Mouse (Mus musculus) layer of hippocampus, postnatal 25 days (tissue): ENCODE measurements around the gene Tmed9. TPM values are rescaled to one million over a fixed set of nuclear protein-coding genes. Genes with fewer than 3 reads are reported as not detected.
"Not testable (repeated sequence)": the region's sequence is repeated elsewhere in the genome, so short reads cannot be mapped to it uniquely, and the experiment has no call there.

Source experiments
- DNase-seq, 2 experiments: peaks; one replicate each; pipeline ENCODE4 v3.0.0; 2022; ENCODE audit warnings: mixed read lengths in 2 of 2, low spot score in 1 of 2; ENCODE audit errors: extremely low spot score in 1 of 2
- total RNA-seq, 2 experiments: library from RNA; stranded (reverse); gene quantifications; 2 replicates each; pipeline ENCODE4 v1.2.3; 2021

The Tmed9 gene
- total RNA-seq, 2 experiments from 2014 or later: 132 to 143 TPM

DNA sequence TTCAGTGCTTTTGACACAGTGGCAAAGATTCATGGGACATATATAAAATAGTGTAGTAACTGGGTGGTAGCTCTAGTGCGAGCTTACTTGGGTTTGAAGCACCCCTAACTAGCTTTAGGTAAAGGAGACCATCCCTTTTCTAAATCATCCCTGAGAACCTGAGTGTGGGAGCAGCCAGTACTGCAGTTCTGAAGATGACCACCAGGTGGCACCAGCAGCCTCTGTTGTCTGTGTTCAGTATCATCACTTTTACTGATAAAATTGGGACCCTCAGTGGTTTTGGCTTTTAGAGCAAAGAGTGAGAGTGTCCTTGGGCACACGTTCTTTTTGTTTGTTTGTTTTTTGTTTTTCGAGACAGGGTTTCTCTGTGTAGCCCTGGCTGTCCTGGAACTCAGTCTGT is 28.1 kb downstream of the Tmed9 start:
- peak; percentile 78 to 98 for DNase-seq

GRCm38 (mm10) chr13:55604606-55605005 is 31.1 kb downstream of the Tmed9 start:
- DNase-seq: no peak

GRCm38 (mm10) chr13:55606899-55607623 is 33.5 kb downstream of the Tmed9 start:
- peak; percentile 36 to 38 for DNase-seq

DNA sequence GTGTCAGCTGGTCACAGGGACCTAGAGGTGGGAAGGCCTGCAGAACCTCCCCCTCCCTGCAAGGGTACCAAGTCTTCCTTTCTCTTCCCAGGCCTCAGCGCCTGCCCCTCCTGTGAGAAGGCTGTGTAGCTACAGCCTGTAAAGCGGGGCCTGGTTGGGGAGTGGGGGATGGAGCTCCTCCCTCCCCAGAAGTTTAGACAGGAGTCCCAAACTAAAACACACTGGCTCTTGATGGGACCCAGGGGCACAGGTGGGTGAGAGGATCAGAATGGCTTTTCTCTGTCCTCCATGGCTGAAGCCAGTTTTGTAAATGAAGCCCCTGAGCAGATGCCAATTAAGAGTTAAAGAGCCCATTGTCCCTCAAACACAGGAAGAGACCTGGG is 34.1 kb downstream of the Tmed9 start:
- DNase-seq: no peak

DNA sequence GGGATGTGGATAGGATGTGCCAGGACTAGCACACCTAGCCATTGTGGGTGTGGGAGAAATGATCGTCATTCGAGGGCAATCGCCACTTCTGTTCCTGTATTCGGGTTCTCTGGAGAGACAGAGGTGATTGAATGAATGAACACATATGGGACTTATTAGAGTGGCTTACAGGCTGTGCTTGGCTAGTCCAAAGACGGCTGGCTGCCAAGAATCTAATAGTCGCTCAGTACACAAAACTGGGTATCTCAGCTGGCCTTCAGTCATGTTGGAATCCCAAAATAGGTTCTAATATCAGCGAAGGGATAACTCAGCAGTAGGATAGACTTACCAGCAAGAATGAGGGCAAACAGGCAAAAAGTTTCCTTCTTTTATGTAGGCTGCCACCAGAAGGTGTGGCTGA is 38.5 kb downstream of the Tmed9 start:
- no peak for DNase-seq

DNA sequence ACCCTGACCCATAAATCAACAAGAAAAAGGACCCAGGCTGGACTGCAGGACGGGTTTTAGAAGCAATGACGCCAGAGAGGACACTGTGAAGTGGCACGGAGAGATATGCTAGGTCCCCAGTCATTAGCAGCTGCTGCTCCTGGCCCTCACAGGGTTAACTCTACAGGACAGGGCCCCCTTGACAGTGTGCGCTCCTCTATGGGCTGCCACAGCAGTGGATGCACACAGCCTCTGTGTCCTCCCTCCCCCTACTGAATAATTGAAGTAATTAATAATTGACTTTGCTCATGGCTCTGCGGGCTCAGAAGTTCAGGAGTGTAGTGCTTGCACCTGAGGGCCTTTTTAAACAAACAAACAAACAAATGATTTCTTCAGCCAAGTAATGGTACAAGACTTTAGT is 39.9 kb downstream of the Tmed9 start:
- DNase-seq: no peak

DNA sequence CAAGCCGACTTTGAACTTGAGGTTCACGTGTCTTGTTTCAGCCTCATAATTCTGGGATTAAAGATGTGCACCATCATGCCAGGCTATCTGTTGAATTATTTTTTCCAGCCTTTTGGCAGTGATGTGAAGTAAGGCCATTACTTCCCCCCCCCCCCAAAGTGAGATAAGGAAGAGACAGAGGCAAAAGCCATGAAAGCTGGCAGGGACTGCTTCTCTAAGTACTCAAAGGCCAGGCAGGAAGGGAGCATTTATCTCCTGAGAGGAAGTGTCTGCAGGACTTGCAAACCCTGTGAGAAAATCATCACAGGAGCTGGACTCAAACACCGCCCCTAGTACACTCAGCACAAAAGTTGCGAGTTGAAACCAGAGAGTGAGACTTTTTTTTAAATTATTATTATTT is 45.8 kb downstream of the Tmed9 start:
- no peak for DNase-seq

DNA sequence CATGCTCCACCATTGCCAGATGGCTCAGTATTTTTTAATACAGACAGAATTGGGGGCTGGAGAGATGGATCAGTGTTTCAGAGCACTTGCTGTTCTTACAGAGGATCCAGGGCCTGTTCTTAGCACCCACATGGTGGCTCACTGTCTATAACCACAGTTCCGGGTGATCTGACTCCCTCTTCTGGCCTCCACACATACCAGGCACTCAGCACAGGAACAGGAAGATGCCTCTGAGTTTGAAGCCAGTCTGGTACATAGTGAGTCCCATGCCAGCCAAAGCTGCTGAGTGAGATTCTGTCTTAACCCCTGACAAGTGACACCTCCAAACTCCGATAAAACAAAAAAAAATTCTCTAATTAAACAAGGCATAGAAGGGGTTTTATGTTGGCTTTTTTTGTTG is 46.7 kb downstream of the Tmed9 start:
- no peak for DNase-seq

GRCm38 (mm10) chr13:55622156-55622648 is 48.7 kb downstream of the Tmed9 start:
- not testable (repeated sequence) for DNase-seq

GRCm38 (mm10) chr13:55622649-55623541 is 49.4 kb downstream of the Tmed9 start, which contains the start of gene Caml:
Gene Caml (plus strand): TSS chr13:55623005.
- DNase-seq: peak; percentile 71 to 81

- peak; percentile 86 to 90 for DNase-seq
Observed at GRCm38 (mm10) chr13:55634639-55635127, 61.2 kb downstream of the Tmed9 start, which contains the start of gene Ddx46. Gene Ddx46 (plus strand): TSS chr13:55635027.

- DNase-seq: no peak
Observed at GRCm38 (mm10) chr13:55635146-55635571, 61.6 kb downstream of the Tmed9 start.

DNA sequence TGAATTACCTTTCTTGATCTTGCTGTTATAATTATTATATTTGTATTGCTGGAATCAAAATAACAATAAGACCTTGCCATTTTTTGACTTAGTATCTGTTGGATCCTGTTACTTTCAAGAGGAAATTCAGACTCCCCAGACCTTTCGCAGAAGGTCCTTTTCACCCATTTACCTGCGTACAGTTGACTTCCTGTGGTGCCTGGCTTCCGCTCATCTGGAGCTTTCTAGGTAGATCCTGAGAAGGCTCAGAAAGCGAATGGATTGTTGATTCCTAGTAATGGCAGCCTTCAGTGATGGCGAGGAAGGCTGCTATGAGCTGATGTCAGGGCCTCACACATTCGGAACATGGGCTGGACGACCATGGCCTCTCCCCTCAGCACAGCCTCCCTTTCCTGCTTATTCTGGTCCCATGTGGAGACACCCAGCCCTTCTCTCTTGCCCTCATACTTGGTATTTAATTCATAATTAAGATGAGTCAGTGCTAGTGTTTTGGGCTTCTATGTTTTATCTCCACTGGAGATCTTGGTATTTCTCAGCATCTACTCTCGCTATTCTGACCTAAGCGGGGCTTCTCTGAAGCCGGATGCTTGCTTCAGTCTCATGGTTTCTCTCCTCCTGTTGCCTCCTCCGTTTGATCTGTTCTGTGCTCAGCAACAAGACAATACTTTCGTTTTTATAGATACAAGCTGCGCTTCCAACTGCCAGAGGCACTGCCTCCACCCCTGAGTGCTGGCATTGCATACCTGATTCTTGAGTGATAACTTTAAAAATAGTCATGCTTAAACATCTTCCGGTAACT is 62.9 kb downstream of the Tmed9 start:
- no peak for DNase-seq

DNA sequence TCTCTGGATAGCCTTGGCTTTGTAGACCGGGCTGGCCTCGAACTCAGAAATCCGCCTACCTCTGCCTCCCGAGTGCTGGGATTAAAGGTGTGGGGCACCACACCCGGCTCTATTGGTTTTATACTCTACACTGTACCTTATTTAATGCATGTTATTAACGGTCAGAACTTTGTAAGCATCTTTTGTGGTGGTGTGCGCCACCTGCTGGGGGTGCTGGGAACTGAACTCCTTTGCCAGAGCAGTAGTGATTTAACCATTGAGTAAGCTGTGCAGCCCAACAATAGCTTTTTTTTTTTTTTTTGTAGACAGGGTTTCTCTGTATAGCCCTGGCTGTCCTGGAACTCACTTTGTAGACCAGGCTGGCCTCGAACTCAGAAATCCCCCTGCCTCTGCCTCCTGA is 66.9 kb downstream of the Tmed9 start:
- DNase-seq: peak; percentile 80 to 93

- no peak for DNase-seq
Observed at GRCm38 (mm10) chr13:55644525-55644924, 71.0 kb downstream of the Tmed9 start.

Other genes with a start within 250 kb of the Tmed9 start
- 1 to 10 TPM; 1.2 to 2.4 TPM for gene Mxd3, start 243.9 kb upstream of the Tmed9 start, total RNA-seq
- gene Lman2, start 210.9 kb upstream of the Tmed9 start, total RNA-seq: 10 to 100 TPM; 58.4 to 61.0 TPM
- gene Rgs14, start 204.0 kb upstream of the Tmed9 start, total RNA-seq: 10 to 100 TPM; 94.5 to 98.2 TPM
- not detected for gene Slc34a1, start 175.5 kb upstream of the Tmed9 start, total RNA-seq
- not detected for gene Pfn3, start 158.5 kb upstream of the Tmed9 start, total RNA-seq
- gene F12, start 146.9 kb upstream of the Tmed9 start, total RNA-seq: under 1 TPM; 0.35 to 0.47 TPM
- 10 to 100 TPM; 66.7 to 74.7 TPM for gene Grk6, start 128.7 kb upstream of the Tmed9 start, total RNA-seq
- gene Prr7, start 109.5 kb upstream of the Tmed9 start, total RNA-seq: 10 to 100 TPM; 96.9 to 97.3 TPM
- gene Dbn1, start 85.6 kb upstream of the Tmed9 start, total RNA-seq: 100 to 1,000 TPM; 356 to 398 TPM
- 10 to 100 TPM; 86.6 to 97.7 TPM for gene Pdlim7, start 60.1 kb upstream of the Tmed9 start, total RNA-seq
- gene Dok3, start 44.4 kb upstream of the Tmed9 start, total RNA-seq: 1 to 10 TPM; 9.6 to 9.7 TPM
- gene Ddx41, start 37.1 kb upstream of the Tmed9 start, total RNA-seq: 10 to 100 TPM; 50.7 to 57.2 TPM
- 10 to 100 TPM; 66.4 to 87.5 TPM for gene Fam193b, start 2.6 kb upstream of the Tmed9 start, total RNA-seq
- 10 to 100 TPM; 26.0 to 26.7 TPM for gene B4galt7, start 26.2 kb downstream of the Tmed9 start, total RNA-seq
- 10 to 100 TPM; 47.9 to 49.0 TPM for gene Caml, start 49.3 kb downstream of the Tmed9 start, total RNA-seq
- 10 to 100 TPM; 41.6 to 55.5 TPM for gene Ddx46, start 61.3 kb downstream of the Tmed9 start, total RNA-seq
- 10 to 100 TPM; 79.8 to 81.6 TPM for gene B230219D22Rik, start 119.4 kb downstream of the Tmed9 start, total RNA-seq
- 10 to 100 TPM; 68.8 to 81.2 TPM for gene Txndc15, start 140.9 kb downstream of the Tmed9 start, total RNA-seq
- 10 to 100 TPM; 30.9 to 40.2 TPM for gene Pcbd2, start 153.6 kb downstream of the Tmed9 start, total RNA-seq
- under 1 TPM in 1 of 2 experiments, not detected in 1; 0.34 TPM for gene Catsper3, start 210.8 kb downstream of the Tmed9 start, total RNA-seq